Mouse (Mus musculus): ENCODE data around the gene Gon7.

The Gon7 gene

GRCm38 (mm10) chr12:102706833-102707463 is 50.7 kb downstream of the Gon7 start:
- DNase-seq (ENCODE audit: low read depth, low spot score) = no peak

- DNase-seq (ENCODE audit: low read depth, low spot score) = no peak
Measured at GRCm38 (mm10) chr12:102705906-102706640, 51.5 kb downstream of the Gon7 start.

GRCm38 (mm10) chr12:102705216-102705871 is 52.3 kb downstream of the Gon7 start:
- peak; percentile 62 for DNase-seq (ENCODE audit: low read depth, low spot score)

GRCm38 (mm10) chr12:102704457-102705198 is 53.0 kb downstream of the Gon7 start, which contains the start of gene Itpk1:
Gene Itpk1, minus strand, starts transcription at chr12:102704930.
- no peak for DNase-seq (ENCODE audit: low read depth, low spot score)

- no peak for DNase-seq (ENCODE audit: low read depth, low spot score)
Measured at GRCm38 (mm10) chr12:102703921-102704408, 53.6 kb downstream of the Gon7 start.

- DNase-seq (ENCODE audit: low read depth, low spot score) = no peak
Measured at GRCm38 (mm10) chr12:102703441-102703840, 54.2 kb downstream of the Gon7 start.
